Mouse (Mus musculus): ENCODE results near the gene Foxj3. TPM values are rescaled to one million over a fixed set of nuclear protein-coding genes. Genes with fewer than 3 reads are reported as not detected.
"Not testable (repeated sequence)": the region's sequence is repeated elsewhere in the genome, so short reads cannot be mapped to it uniquely, and the experiment has no call there.

Foxj3 gene
- 27.2 and 31.2 TPM in 2 replicates for polyA plus RNA-seq (2012; rRNA removed)

DNA sequence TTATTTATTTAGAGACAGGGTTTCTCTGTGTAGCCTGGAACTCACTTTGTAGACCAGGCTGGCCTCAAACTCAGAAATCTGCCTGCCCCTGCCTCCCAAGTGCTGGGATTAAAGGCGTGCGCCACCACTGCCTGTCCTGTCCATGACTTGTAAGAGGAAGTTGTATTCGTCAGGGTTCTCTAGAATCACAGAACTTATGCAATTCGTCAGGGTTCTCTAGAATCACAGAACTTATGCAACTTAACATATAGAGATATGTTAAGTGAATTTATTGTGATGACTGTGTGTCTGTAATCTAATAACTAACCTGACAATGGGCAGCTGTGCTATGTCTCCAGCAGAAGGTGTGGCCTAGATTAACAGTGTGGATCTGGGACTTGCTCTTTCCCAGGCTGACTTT is at the start of gene Foxj3:
Gene Foxj3 (plus strand): TSS at position 390 of the 400 bp plus-strand sequence.
- H3K27me3 ChIP-seq (ENCODE audit: control insufficient read depth, insufficient read depth, low read length); H3K4me3 ChIP-seq (ENCODE audit: control insufficient read depth, insufficient read depth, low read length); H3K27ac ChIP-seq (ENCODE audit: control insufficient read depth, insufficient read depth, low read length); DNase-seq; H3K4me1 ChIP-seq (replicated peaks; ENCODE audit: control insufficient read depth, insufficient read depth, low read length); H3K36me3 ChIP-seq (ENCODE audit: control insufficient read depth, insufficient read depth, low read length): not testable (repeated sequence)
- WGBS = 84% methylated on average over 4 of the region's 4 CpGs

DNA sequence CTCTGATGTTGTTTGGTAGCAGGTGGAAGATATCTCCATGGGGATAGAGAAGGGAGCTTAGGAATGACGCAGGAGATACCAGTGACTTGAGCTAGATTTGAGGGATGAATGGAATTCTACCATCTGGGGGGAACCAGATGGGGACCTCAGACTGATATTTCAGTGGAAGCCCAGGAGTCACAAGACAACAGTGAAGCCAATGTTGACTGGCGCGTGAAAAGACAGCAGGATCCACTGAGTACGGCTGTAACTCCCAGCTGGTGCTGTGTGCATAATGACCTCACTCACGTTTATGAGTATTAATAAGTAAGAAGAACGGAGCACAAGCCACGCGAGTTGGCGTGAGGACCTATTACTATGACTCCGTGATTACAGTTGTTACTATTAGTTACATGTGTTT is 47.1 kb upstream of the Foxj3 start:
- WGBS = 96% methylated on average over 10 of the region's 10 CpGs
- DNase-seq = no peak
- H3K36me3 ChIP-seq (ENCODE audit: control insufficient read depth, insufficient read depth, low read length) = no peaks in the 10 kb centered on the region
- H3K27ac ChIP-seq (ENCODE audit: control insufficient read depth, insufficient read depth, low read length) = no peak overlapping the region
- no peak overlapping the region for H3K4me3 ChIP-seq (ENCODE audit: control insufficient read depth, insufficient read depth, low read length)
- H3K27me3 ChIP-seq (ENCODE audit: control insufficient read depth, insufficient read depth, low read length) = no peaks in the 10 kb centered on the region; the same call in 1 of the 2 replicates
- peaks cover 6% of the 10 kb centered on the region for H3K4me1 ChIP-seq (replicated peaks; ENCODE audit: control insufficient read depth, insufficient read depth, low read length)
- no peak for TF ChIP-seq CTCF (IDR thresholded peaks at IDR 0.05; ENCODE audit: borderline replicate concordance, control insufficient read depth, extremely low read depth, insufficient read depth, low read length, poor library complexity)
- no peak for TF ChIP-seq POLR2A (IDR thresholded peaks at IDR 0.05; ENCODE audit: control insufficient read depth, extremely low read depth, insufficient read depth, low read length, poor library complexity)

DNA sequence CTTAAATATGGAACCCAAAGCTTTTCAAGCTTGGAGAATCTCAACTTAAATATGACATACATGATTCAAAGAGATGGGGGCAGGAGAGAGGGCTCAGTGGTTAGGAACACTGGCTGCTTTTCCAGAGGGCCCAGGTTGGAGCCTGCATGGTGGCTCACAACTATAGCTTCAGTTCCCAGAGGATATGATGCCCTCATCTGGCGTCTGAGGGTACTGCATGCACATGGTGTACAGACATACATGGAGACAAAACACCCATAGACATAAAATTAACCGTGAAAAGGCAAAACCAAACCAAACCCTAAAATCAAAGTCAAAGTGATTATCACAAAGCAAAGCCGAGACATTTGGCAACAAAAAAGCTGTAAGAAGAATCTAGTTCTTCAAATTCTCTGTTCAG is 46.0 kb upstream of the Foxj3 start:
- Histone ChIP-seq H3K4me3 (ENCODE audit: control insufficient read depth, insufficient read depth, low read length) (no peak overlapping the region), H3K4me1 (replicated peaks; ENCODE audit: control insufficient read depth, insufficient read depth, low read length) (peaks cover 6% of the 10 kb centered on the region), H3K36me3 (ENCODE audit: control insufficient read depth, insufficient read depth, low read length) (no peaks in the 10 kb centered on the region), H3K27ac (ENCODE audit: control insufficient read depth, insufficient read depth, low read length) (no peak overlapping the region), H3K27me3 (ENCODE audit: control insufficient read depth, insufficient read depth, low read length) (no peaks in the 10 kb centered on the region; the same call in 1 of the 2 replicates)
- 88% methylated on average over 3 of the region's 3 CpGs for WGBS
- TF ChIP-seq POLR2A (IDR thresholded peaks at IDR 0.05; ENCODE audit: control insufficient read depth, extremely low read depth, insufficient read depth, low read length, poor library complexity) = no peak
- peak; percentile 33 for DNase-seq

DNA sequence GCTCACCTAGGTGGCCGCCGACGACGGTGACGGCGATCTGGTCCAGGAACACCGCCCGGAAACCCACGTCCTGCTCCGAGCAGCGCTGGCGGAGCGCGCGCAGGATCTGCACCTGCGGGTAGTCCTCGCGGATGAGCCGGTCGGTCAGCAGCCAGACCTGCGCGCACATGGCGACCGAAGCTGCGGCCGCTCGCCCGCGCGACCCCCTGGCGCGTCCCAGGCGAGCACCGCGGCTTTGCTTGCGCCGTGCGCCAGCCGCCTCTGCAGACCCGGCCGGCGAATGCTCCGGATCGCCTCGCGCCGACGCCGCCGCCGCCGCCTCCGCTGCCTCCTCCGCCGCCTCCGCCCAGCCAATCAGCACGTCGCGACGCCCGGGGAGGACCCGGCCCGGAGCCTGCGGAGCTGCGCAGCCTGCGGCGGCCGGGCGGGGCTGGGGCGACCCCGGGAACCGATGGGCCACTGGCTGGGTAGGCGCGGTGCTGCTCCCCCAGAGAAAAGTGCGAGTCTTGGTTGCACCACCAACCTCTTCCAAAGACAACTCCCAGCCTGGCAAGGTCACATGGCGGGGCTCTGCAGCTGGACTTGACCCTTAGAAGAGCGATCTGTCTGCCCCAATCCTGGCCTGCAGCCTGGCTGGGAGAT is 44.4 kb upstream of the Foxj3 start, which contains the start of gene Rimkla:
Gene Rimkla (minus strand): TSS at position 338 of the 642 bp plus-strand sequence.
- TF ChIP-seq POLR2A (IDR thresholded peaks at IDR 0.05; ENCODE audit: control insufficient read depth, extremely low read depth, insufficient read depth, low read length, poor library complexity) = no peak
- TF ChIP-seq CTCF (IDR thresholded peaks at IDR 0.05; ENCODE audit: borderline replicate concordance, control insufficient read depth, extremely low read depth, insufficient read depth, low read length, poor library complexity) = no peak
- H3K27ac ChIP-seq (ENCODE audit: control insufficient read depth, insufficient read depth, low read length) = no peak within 1 kb of the TSS
- H3K4me3 ChIP-seq (ENCODE audit: control insufficient read depth, insufficient read depth, low read length) = peak within 1 kb of the TSS; percentile 45
- DNase-seq = peak; percentile 73
- peaks cover 6% of the 10 kb centered on the region for H3K4me1 ChIP-seq (replicated peaks; ENCODE audit: control insufficient read depth, insufficient read depth, low read length)
- no peaks in the 10 kb centered on the region; the same call in 1 of the 2 replicates for H3K27me3 ChIP-seq (ENCODE audit: control insufficient read depth, insufficient read depth, low read length)
- no peaks in the 10 kb centered on the region for H3K36me3 ChIP-seq (ENCODE audit: control insufficient read depth, insufficient read depth, low read length)
- WGBS = under 1% methylated on average over 77 of the region's 77 CpGs

DNA sequence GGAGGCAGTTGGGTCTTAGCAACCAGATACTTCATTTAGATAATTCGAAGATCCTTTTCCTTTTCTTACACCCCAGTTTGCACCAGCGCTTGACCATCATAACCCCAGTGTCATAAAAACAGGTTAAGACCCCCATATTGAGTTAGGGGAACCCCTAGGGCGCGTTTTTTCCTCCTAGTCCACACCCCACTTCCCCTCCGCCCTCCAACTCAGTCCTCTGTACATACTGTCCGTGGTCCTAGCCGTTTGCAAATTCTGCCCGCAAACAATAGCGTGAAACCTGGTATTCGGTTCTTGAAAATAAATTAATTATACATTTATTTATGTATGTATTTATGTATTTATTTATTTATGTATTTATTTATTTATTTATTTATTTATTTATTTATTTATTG is 43.9 kb upstream of the Foxj3 start:
- no peaks in the 10 kb centered on the region for H3K36me3 ChIP-seq (ENCODE audit: control insufficient read depth, insufficient read depth, low read length)
- H3K27ac ChIP-seq (ENCODE audit: control insufficient read depth, insufficient read depth, low read length) = no peak overlapping the region
- TF ChIP-seq CTCF (IDR thresholded peaks at IDR 0.05; ENCODE audit: borderline replicate concordance, control insufficient read depth, extremely low read depth, insufficient read depth, low read length, poor library complexity) = no peak
- no peak for TF ChIP-seq POLR2A (IDR thresholded peaks at IDR 0.05; ENCODE audit: control insufficient read depth, extremely low read depth, insufficient read depth, low read length, poor library complexity)
- H3K4me3 ChIP-seq (ENCODE audit: control insufficient read depth, insufficient read depth, low read length) = peak overlapping the region; percentile 45
- WGBS = 46% methylated on average over 10 of the region's 10 CpGs
- H3K27me3 ChIP-seq (ENCODE audit: control insufficient read depth, insufficient read depth, low read length) = no peaks in the 10 kb centered on the region; the same call in 1 of the 2 replicates
- H3K4me1 ChIP-seq (replicated peaks; ENCODE audit: control insufficient read depth, insufficient read depth, low read length) = peaks cover 6% of the 10 kb centered on the region
- no peak for DNase-seq

DNA sequence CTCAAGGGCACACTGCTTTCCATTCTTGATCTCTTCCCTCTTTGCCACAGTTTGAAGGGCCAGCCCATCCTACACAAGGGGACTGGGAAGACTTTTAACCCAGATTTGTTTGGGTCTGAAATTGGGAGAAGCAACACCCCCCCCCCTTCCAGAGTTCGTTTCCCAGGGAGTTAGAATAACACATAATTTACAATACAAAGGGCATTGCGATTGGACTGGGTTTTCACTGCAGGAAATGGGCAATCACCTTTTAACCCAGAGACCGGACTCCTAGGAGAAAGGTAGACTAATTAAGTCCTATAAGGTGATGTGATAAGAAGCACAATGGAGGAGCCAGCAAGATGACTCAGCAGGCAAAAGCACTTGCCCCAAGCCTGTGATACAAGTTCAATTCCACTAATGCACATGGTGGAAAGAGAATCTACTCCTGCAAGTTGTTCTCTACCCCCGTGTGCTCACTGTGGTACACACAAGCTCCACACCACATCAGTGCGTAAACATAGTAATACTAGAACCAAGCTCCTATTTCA is 38.4 kb upstream of the Foxj3 start:
- Histone ChIP-seq H3K36me3 (ENCODE audit: control insufficient read depth, insufficient read depth, low read length) (no peaks in the 10 kb centered on the region), H3K4me1 (replicated peaks; ENCODE audit: control insufficient read depth, insufficient read depth, low read length) (no peaks in the 10 kb centered on the region), H3K4me3 (ENCODE audit: control insufficient read depth, insufficient read depth, low read length) (no peak overlapping the region), H3K27me3 (ENCODE audit: control insufficient read depth, insufficient read depth, low read length) (no peaks in the 10 kb centered on the region), H3K27ac (ENCODE audit: control insufficient read depth, insufficient read depth, low read length) (no peak overlapping the region)
- 74% methylated on average over 5 of the region's 5 CpGs for WGBS
- no peak for TF ChIP-seq CTCF (IDR thresholded peaks at IDR 0.05; ENCODE audit: borderline replicate concordance, control insufficient read depth, extremely low read depth, insufficient read depth, low read length, poor library complexity)
- TF ChIP-seq POLR2A (IDR thresholded peaks at IDR 0.05; ENCODE audit: control insufficient read depth, extremely low read depth, insufficient read depth, low read length, poor library complexity) = no peak
- no peak for DNase-seq

DNA sequence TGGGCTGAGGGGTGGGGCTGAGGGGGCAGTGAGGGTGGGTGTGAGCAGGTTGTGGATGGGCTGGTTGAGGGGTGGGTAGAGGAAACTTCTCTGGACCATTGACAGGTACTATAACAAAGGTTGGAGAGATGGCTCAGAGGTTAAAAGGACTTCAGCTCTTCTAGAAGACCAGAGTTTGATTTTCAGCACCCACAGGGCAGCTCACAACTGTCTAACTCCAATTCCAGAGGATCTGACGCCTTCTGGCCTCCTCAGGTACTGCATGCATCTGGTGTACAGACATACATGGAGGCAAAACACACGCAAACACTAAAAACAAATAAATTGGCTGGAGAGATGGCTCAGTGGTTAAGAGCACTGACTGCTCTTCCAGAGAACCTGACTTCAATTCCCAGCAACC is 25.2 kb upstream of the Foxj3 start:
- DNase-seq = no peak
- H3K4me3 ChIP-seq (ENCODE audit: control insufficient read depth, insufficient read depth, low read length) = no peak overlapping the region
- TF ChIP-seq CTCF (IDR thresholded peaks at IDR 0.05; ENCODE audit: borderline replicate concordance, control insufficient read depth, extremely low read depth, insufficient read depth, low read length, poor library complexity) (no peak), POLR2A (IDR thresholded peaks at IDR 0.05; ENCODE audit: control insufficient read depth, extremely low read depth, insufficient read depth, low read length, poor library complexity) (no peak)
- 75% methylated on average over 2 of the region's 2 CpGs for WGBS
- no peak overlapping the region for H3K27ac ChIP-seq (ENCODE audit: control insufficient read depth, insufficient read depth, low read length)
- H3K36me3 ChIP-seq (ENCODE audit: control insufficient read depth, insufficient read depth, low read length) = no peaks in the 10 kb centered on the region
- H3K4me1 ChIP-seq (replicated peaks; ENCODE audit: control insufficient read depth, insufficient read depth, low read length) = no peaks in the 10 kb centered on the region
- H3K27me3 ChIP-seq (ENCODE audit: control insufficient read depth, insufficient read depth, low read length) = no peaks in the 10 kb centered on the region

All from thymus, adult 2 months (tissue).